Mouse (Mus musculus): ENCODE results near the gene Gm11733. TPM values are rescaled to one million over a fixed set of nuclear protein-coding genes. Genes with fewer than 3 reads are reported as not detected.

Gene Gm11733
- total and polyA plus RNA-seq, 3 experiments: 0.10 TPM; not detected in 2

DNA sequence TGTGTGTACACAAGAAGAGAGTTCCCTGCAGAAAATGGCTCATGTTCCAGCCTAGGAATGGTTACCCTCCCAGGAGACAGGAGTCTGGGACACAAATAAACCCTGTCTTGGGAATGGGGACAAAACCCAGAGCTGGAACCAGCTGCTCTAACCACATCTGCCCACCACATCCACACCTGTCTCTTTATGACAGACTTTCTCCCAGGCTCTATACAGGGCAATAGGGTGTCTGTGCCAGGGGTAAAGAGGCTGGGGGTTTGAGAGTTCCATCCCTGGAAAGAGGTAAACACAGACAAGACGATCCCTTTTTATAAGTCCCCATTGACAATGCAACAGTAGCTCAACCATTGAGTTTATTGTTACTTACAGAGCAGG, 14.0 kb downstream of the Gm11733 start:
- Histone ChIP-seq H3K27me3 (replicated peaks) (peaks cover 20% of the 10 kb centered on the region), H3K4me2 (ENCODE audit: insufficient read depth, low read depth, poor library complexity, severe bottlenecking) (no peak overlapping the region), H3K9me3 (replicated peaks; ENCODE audit: low read length) (peaks cover 9% of the 10 kb centered on the region), H3K4me1 (ENCODE audit: control insufficient read depth in 1 of 2, insufficient read depth in 2 of 2) (peaks cover 0 to 12% of the 10 kb centered on the region in 2 experiments; a peak in 2 of 4 replicates), H3K4me3 (replicated peaks in 1 of 3; ENCODE audit: low read depth in 2 of 3, low read length in 2 of 3, poor library complexity in 1 of 3) (no peak overlapping the region), H3K79me2 (replicated peaks; ENCODE audit: control insufficient read depth, extremely low read depth, insufficient read depth, poor library complexity, severe bottlenecking) (no peaks in the 10 kb centered on the region), H3K9ac (ENCODE audit: insufficient read depth, low read depth) (no peak overlapping the region), H3K36me3 (replicated peaks in 1 of 2; ENCODE audit: control insufficient read depth in 1 of 2, insufficient read depth in 1 of 2, low read length in 1 of 2) (no peaks in the 10 kb centered on the region), H3K27ac (ENCODE audit: insufficient read depth, low read depth) (no peak overlapping the region)
- TF ChIP-seq ZNF384 (IDR thresholded peaks at IDR 0.05; ENCODE audit: low read depth, low read length) (no peak), MAFK (IDR thresholded peaks at IDR 0.05; ENCODE audit: insufficient replicate concordance, low read length) (no peak), RAD21 (IDR thresholded peaks at IDR 0.05; ENCODE audit: low read depth, low read length) (no peak), EP300 (IDR thresholded peaks at IDR 0.05; ENCODE audit: low read length) (no peak), JUND (conservative IDR thresholded peaks at IDR 0.05; ENCODE audit: low read depth, low read length) (no peak), BHLHE40 (IDR thresholded peaks at IDR 0.05; ENCODE audit: low read depth, low read length) (no peak), IRF4 (IDR thresholded peaks at IDR 0.05; ENCODE audit: low read depth, low read length) (no peak), JUN (IDR thresholded peaks at IDR 0.05; ENCODE audit: insufficient read depth, low read depth, low read length) (no peak), CHD2 (IDR thresholded peaks at IDR 0.05; ENCODE audit: low read length) (no peak), SIN3A (IDR thresholded peaks at IDR 0.05; ENCODE audit: low read length) (no peak), ETS1 (conservative IDR thresholded peaks at IDR 0.05; ENCODE audit: low read depth, low read length) (no peak), ZKSCAN1 (IDR thresholded peaks at IDR 0.05; ENCODE audit: borderline replicate concordance, low read depth, low read length) (no peak), POLR2A (IDR thresholded peaks at IDR 0.05; ENCODE audit: low read depth, low read length) (no peak), NRF1 (IDR thresholded peaks at IDR 0.05; ENCODE audit: low read depth, low read length) (no peak), ELF1 (IDR thresholded peaks at IDR 0.05; ENCODE audit: low read depth, low read length) (no peak), GABPA (IDR thresholded peaks at IDR 0.05; ENCODE audit: insufficient replicate concordance, low read depth, low read length) (no peak), RCOR1 (conservative IDR thresholded peaks at IDR 0.05; ENCODE audit: low read depth, low read length) (no peak), MEF2A (IDR thresholded peaks at IDR 0.05; ENCODE audit: borderline replicate concordance, low read depth, low read length) (no peak), E2F4 (IDR thresholded peaks at IDR 0.05; ENCODE audit: insufficient replicate concordance, low read depth, low read length) (no peak), SMC3 (IDR thresholded peaks at IDR 0.05; ENCODE audit: low read depth, low read length) (no peak)
- dilution Hi-C loops (cut with MboI; ENCODE audit: extremely low pct_ligation_motif_present, extremely low pct_unique_long_range_greater_than_20kb, low sequenced_read_pairs) (no loop called here), in situ Hi-C loops (cut with MboI; ENCODE audit: low pct_ligation_motif_present, low pct_unique_long_range_greater_than_20kb, low sequenced_read_pairs) (no loop called here)
- no peak for DNase-seq (ENCODE audit: extremely low read depth)

DNA sequence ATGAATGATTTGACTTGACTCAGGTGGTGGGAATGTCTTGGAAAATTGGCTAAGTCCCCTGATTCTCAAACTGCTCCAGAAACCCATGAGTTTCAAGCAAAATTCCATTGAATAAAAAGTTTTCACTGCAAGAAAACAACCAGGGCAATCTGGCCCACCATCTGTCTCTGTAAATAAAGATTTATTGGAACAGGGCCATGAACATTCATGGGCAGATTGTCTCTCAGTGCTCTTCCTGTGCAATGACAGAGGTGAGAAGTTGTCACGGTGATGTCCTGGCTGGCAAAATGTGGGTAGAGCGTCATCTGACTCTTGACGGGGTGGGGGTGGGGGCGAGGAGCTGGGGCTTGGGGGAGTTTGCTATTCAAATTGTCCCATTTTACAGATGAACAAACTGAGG, 24.8 kb downstream of the Gm11733 start:
- no peak overlapping the region for H3K4me2 ChIP-seq (ENCODE audit: insufficient read depth, low read depth, poor library complexity, severe bottlenecking)
- no peaks in the 10 kb centered on the region for H3K27me3 ChIP-seq (replicated peaks)
- no peak for TF ChIP-seq IRF4 (IDR thresholded peaks at IDR 0.05; ENCODE audit: low read depth, low read length)
- no peak for TF ChIP-seq KAT2A (IDR thresholded peaks at IDR 0.05; ENCODE audit: insufficient replicate concordance, low read length)
- no peak for TF ChIP-seq UBTF (IDR thresholded peaks at IDR 0.05; ENCODE audit: low read depth, low read length)
- TF ChIP-seq GABPA (IDR thresholded peaks at IDR 0.05; ENCODE audit: insufficient replicate concordance, low read depth, low read length): no peak
- TF ChIP-seq POLR2A (IDR thresholded peaks at IDR 0.05; ENCODE audit: low read depth, low read length): no peak
- TF ChIP-seq HCFC1 (IDR thresholded peaks at IDR 0.05; ENCODE audit: low read depth, low read length): no peak
- no peak for TF ChIP-seq JUN (IDR thresholded peaks at IDR 0.05; ENCODE audit: insufficient read depth, low read depth, low read length)
- TF ChIP-seq ZC3H11A (IDR thresholded peaks at IDR 0.05; ENCODE audit: low read depth, low read length): no peak
- TF ChIP-seq CHD2 (IDR thresholded peaks at IDR 0.05; ENCODE audit: low read length): no peak
- TF ChIP-seq PAX5 (IDR thresholded peaks at IDR 0.05; ENCODE audit: low read length): no peak
- no peak for TF ChIP-seq SIN3A (IDR thresholded peaks at IDR 0.05; ENCODE audit: low read length)
- TF ChIP-seq ZNF384 (IDR thresholded peaks at IDR 0.05; ENCODE audit: low read depth, low read length): no peak
- H3K36me3 ChIP-seq (replicated peaks in 1 of 2; ENCODE audit: control insufficient read depth in 1 of 2, insufficient read depth in 1 of 2, low read length in 1 of 2): no peaks in the 10 kb centered on the region
- in situ Hi-C loops (cut with MboI; ENCODE audit: low pct_ligation_motif_present, low pct_unique_long_range_greater_than_20kb, low sequenced_read_pairs): no loop called here
- H3K4me3 ChIP-seq (replicated peaks in 1 of 3; ENCODE audit: low read depth in 2 of 3, low read length in 2 of 3, poor library complexity in 1 of 3): no peak overlapping the region
- H3K27ac ChIP-seq (ENCODE audit: insufficient read depth, low read depth): no peak overlapping the region
- H3K4me1 ChIP-seq (ENCODE audit: control insufficient read depth in 1 of 2, insufficient read depth in 2 of 2): peaks cover 0 to 10% of the 10 kb centered on the region in 2 experiments; a peak in 2 of 4 replicates
- no peak overlapping the region for H3K9ac ChIP-seq (ENCODE audit: insufficient read depth, low read depth)
- DNase-seq (ENCODE audit: extremely low read depth): no peak
- peaks cover 10% of the 10 kb centered on the region for H3K9me3 ChIP-seq (replicated peaks; ENCODE audit: low read length)
- H3K79me2 ChIP-seq (replicated peaks; ENCODE audit: control insufficient read depth, extremely low read depth, insufficient read depth, poor library complexity, severe bottlenecking): no peaks in the 10 kb centered on the region
- dilution Hi-C loops (cut with MboI; ENCODE audit: extremely low pct_ligation_motif_present, extremely low pct_unique_long_range_greater_than_20kb, low sequenced_read_pairs): no loop called here
